Mouse (Mus musculus) lung, postnatal 0 days (tissue): ENCODE results near the gene Gm20388. TPM values are rescaled to one million over a fixed set of nuclear protein-coding genes. Genes with fewer than 3 reads are reported as not detected.
"Not testable (repeated sequence)": the region's sequence is repeated elsewhere in the genome, so short reads cannot be mapped to it uniquely, and the experiment has no call there.

ENCODE experiments used
- ATAC-seq: fragments of 200-750 bp; cut with Nextera tagmentation; 2 replicates; pipeline ENCODE4 v1.8.0; 2017; ENCODE audit warnings: moderate library complexity
- DNase-seq: peaks from one replicate; pipeline ENCODE4 v3.0.0-alpha.2; 2016; ENCODE audit warnings: low spot score
- H3K27ac ChIP-seq: fragments of 300-500 bp; sonication (generic); 2 replicates; pipeline ENCODE4 v1.5.1; 2014; ENCODE audit warnings: antibody characterized with exemption, mild to moderate bottlenecking, low read length, mixed read lengths
- H3K27me3 ChIP-seq: fragments of 300-500 bp; sonication (generic); replicated peaks from 2 replicates; pipeline ENCODE4 v1.6.1; 2014; ENCODE audit warnings: low read length, mixed read lengths; ENCODE audit not compliant: insufficient read depth
- H3K36me3 ChIP-seq: fragments of 300-500 bp; sonication (generic); 2 replicates; pipeline ENCODE4 v1.6.1; 2014; ENCODE audit warnings: low read length, mixed read lengths; ENCODE audit not compliant: insufficient read depth
- H3K4me1 ChIP-seq: fragments of 300-500 bp; sonication (generic); 2 replicates; pipeline ENCODE4 v1.6.1; 2014; ENCODE audit warnings: antibody characterized with exemption, low read depth, low read length, mixed read lengths; ENCODE audit not compliant: insufficient read depth
- H3K4me2 ChIP-seq: fragments of 300-500 bp; sonication (generic); replicated peaks from 2 replicates; pipeline ENCODE4 v1.6.1; 2014; ENCODE audit warnings: low read depth, mild to moderate bottlenecking, low read length, moderate library complexity, mixed read lengths
- H3K4me3 ChIP-seq: fragments of 300-500 bp; sonication (generic); 2 replicates; pipeline ENCODE4 v1.5.1; 2014; ENCODE audit warnings: low read depth, low read length
- H3K9ac ChIP-seq: fragments of 300-500 bp; sonication (generic); replicated peaks from 2 replicates; pipeline ENCODE4 v1.6.1; 2014; ENCODE audit warnings: low read depth, mild to moderate bottlenecking
- H3K9me3 ChIP-seq: fragments of 300-500 bp; sonication (generic); 2 replicates; pipeline ENCODE4 v1.6.1; 2016; ENCODE audit warnings: low read length, mixed read lengths
- CTCF ChIP-seq: IDR thresholded peaks from 2 replicates; pipeline ENCODE4 v1.5.1; 2016; ENCODE audit warnings: antibody characterized with exemption, mild to moderate bottlenecking
- EP300 ChIP-seq: IDR thresholded peaks from 2 replicates; pipeline ENCODE4 v1.6.1; 2016; ENCODE audit warnings: antibody characterized with exemption, mild to moderate bottlenecking, control low read depth
- WGBS: fragments of 180-500 bp; shearing (Covaris S2); extraction: QIAGEN DNeasy Blood & Tissue Kit; methylation state at CpG from one replicate; pipeline ENCODE4 v1.1.7; 2014; 5-methylcytosine and 5-hydroxymethylcytosine counted together
- polyA plus RNA-seq: library from polyadenylated mRNA; unstranded; fragments of >200 nt; fragmentation: Nextera tagmentation; extraction: Ambion mirVana; gene quantifications from 2 replicates; pipeline ENCODE4 v1.2.1, GENCODE M21; 2015

Gene Gm20388
- polyA plus RNA-seq, 1 experiment from 2014 or later = not detected

DNA sequence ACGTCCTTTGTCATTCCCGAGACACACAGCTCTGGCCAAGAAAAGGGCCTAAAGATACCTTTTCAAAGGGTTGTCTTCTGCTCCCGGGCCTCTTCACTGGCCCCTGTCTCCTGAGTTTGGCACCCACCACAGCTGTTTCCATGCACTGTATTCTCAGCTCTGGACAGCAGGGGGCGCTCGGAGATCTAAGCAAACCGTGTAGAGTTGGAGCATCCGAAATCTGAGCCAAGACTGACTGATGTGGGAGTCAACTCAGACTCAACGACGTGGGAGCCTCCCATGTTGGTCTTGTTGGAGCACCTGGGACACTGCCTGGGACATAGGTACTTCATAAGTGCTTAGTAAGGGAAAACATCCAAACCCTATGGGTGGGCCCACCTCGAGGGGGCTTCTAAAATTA lies 767.8 kb downstream of the Gm20388 start:
- no peaks in the 10 kb centered on the region for H3K36me3 ChIP-seq
- DNase-seq (peak; percentile 89), ATAC-seq (peak; percentile 59)
- H3K4me2 ChIP-seq = no peak overlapping the region
- no peaks in the 10 kb centered on the region for H3K9me3 ChIP-seq
- H3K27ac ChIP-seq = no peak overlapping the region
- TF ChIP-seq EP300 (no peak), CTCF (peak; percentile 94)
- 9% methylated on average over 10 of the region's 10 CpGs for WGBS
- no peak overlapping the region for H3K9ac ChIP-seq
- no peak overlapping the region for H3K4me3 ChIP-seq
- no peaks in the 10 kb centered on the region for H3K4me1 ChIP-seq
- no peaks in the 10 kb centered on the region for H3K27me3 ChIP-seq

- DNase-seq = no peak
- H3K36me3 ChIP-seq = no peaks in the 10 kb centered on the region
- no peak for TF ChIP-seq EP300
- no peak for TF ChIP-seq CTCF
- H3K9ac ChIP-seq = no peak overlapping the region
- H3K27me3 ChIP-seq = no peaks in the 10 kb centered on the region
- no peak overlapping the region for H3K4me2 ChIP-seq
- 0 out of 2 replicates have a peak, but pooled peaks cover 2% of the 10 kb centered on the region for H3K4me1 ChIP-seq
- ATAC-seq = no peak
- no peak overlapping the region for H3K4me3 ChIP-seq
- WGBS = 35% methylated on average over 11 of the region's 11 CpGs
- H3K27ac ChIP-seq = no peak overlapping the region
- H3K9me3 ChIP-seq = no peaks in the 10 kb centered on the region
Measured at GRCm38 (mm10) chr8:120679629-120680387, 769.2 kb downstream of the Gm20388 start.

- not testable (repeated sequence) for DNase-seq, H3K4me3 ChIP-seq, H3K4me1 ChIP-seq, H3K36me3 ChIP-seq, H3K9me3 ChIP-seq, H3K9ac ChIP-seq, ATAC-seq, H3K27me3 ChIP-seq, H3K27ac ChIP-seq, H3K4me2 ChIP-seq
- 44% methylated on average over 7 of the region's 7 CpGs for WGBS
- TF ChIP-seq CTCF = peak; percentile 78
Measured at GRCm38 (mm10) chr8:120680405-120680804, 769.8 kb downstream of the Gm20388 start.

GRCm38 (mm10) chr8:120681113-120681512 lies 770.5 kb downstream of the Gm20388 start:
- no peak overlapping the region for H3K4me2 ChIP-seq

DNA sequence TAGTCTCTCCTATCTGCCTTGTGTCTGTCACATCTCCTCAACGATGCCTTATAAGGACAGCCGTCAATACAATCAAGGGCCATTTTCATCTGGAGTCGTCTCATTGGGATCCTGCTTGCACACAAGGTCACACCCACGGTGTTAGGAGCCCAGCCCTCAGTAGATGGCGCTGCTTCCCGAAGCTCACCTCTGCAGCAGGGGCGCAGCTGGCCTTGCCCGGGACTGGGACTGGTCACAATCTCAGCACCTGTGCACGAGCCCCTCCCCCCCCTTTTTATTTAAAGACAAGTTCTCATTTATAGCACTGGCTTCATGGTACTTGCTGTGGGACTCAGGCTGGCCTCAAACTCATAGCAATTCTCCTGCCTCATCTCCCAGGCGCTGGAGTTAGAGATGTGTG lies 773.0 kb downstream of the Gm20388 start:
- ATAC-seq (peak; percentile 57), DNase-seq (peak; percentile 68)
- Histone ChIP-seq H3K27me3 (no peaks in the 10 kb centered on the region), H3K4me2 (no peak overlapping the region), H3K4me1 (0 out of 2 replicates have a peak, but pooled peaks cover 3% of the 10 kb centered on the region), H3K36me3 (no peaks in the 10 kb centered on the region), H3K4me3 (no peak overlapping the region), H3K9ac (no peak overlapping the region), H3K27ac (no peak overlapping the region), H3K9me3 (no peaks in the 10 kb centered on the region)
- TF ChIP-seq CTCF (peak; percentile 88), EP300 (no peak)
- WGBS = 12% methylated on average over 10 of the region's 10 CpGs

More at GRCm38 (mm10) chr8:120681113-120681512, 770.5 kb downstream of the Gm20388 start:
- H3K4me3 ChIP-seq = no peak overlapping the region
- no peak overlapping the region for H3K9ac ChIP-seq
- 0 out of 2 replicates have a peak, but pooled peaks cover 3% of the 10 kb centered on the region for H3K4me1 ChIP-seq
- ATAC-seq (no peak), DNase-seq (no peak)
- 69% methylated on average over 10 of the region's 10 CpGs for WGBS
- no peak overlapping the region for H3K27ac ChIP-seq
- H3K27me3 ChIP-seq = no peaks in the 10 kb centered on the region
- no peaks in the 10 kb centered on the region for H3K36me3 ChIP-seq
- TF ChIP-seq EP300 (no peak), CTCF (no peak)
- no peaks in the 10 kb centered on the region for H3K9me3 ChIP-seq

- Histone ChIP-seq H3K27me3 (no peaks in the 10 kb centered on the region), H3K36me3 (no peaks in the 10 kb centered on the region), H3K4me1 (0 out of 2 replicates have a peak, but pooled peaks cover 3% of the 10 kb centered on the region), H3K27ac (no peak overlapping the region), H3K4me3 (no peak overlapping the region), H3K9me3 (no peaks in the 10 kb centered on the region), H3K4me2 (no peak overlapping the region), H3K9ac (no peak overlapping the region)
- no peak for TF ChIP-seq EP300
- TF ChIP-seq CTCF = no peak
- WGBS = 59% methylated on average over 5 of the region's 5 CpGs
- no peak for DNase-seq
- no peak for ATAC-seq
Measured at GRCm38 (mm10) chr8:120684082-120684481, 773.4 kb downstream of the Gm20388 start.
